Mouse (Mus musculus) naive thymus-derived CD4-positive, alpha-beta T cell, adult 2 months (primary cell): ENCODE results near the gene Tle6.
A peak's percentile ranks its signal among the peaks of the same experiment; 100 is the strongest.
"Not testable (repeated sequence)": the region's sequence is repeated elsewhere in the genome, so short reads cannot be mapped to it uniquely, and the experiment has no call there.

Experiments
- DNase-seq: peaks from one replicate; pipeline ENCODE4 v3.0.0-alpha.2; 2011; ENCODE audit warnings: low read depth

Gene Tle6

DNA sequence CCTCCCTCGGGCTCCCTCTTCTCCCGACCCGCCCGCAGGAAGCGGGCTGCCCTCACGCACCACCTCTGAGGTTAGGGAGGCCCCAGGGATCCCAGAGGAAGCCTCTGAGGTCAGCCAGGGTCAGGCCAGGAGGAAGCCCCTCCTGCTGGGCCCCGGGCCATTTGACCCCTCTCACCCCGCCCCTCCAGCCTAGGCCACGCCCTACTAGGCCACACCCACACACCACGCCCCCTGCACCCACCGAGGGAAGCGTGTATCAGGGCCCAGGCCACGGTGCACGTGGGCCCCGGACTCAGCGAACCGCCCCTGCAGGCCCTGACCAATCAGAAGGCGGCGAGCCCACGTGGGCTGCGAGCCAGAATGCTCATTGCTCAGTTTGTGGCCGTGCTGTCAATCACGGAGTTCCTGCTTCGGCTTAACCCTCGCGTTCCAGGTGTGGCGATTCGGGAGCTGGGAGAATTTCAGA, at the start of gene Tle6:
TSS of gene Tle6 (minus strand) at position 336 of the 466 bp plus-strand sequence.
- peak; percentile 88 for DNase-seq

DNA sequence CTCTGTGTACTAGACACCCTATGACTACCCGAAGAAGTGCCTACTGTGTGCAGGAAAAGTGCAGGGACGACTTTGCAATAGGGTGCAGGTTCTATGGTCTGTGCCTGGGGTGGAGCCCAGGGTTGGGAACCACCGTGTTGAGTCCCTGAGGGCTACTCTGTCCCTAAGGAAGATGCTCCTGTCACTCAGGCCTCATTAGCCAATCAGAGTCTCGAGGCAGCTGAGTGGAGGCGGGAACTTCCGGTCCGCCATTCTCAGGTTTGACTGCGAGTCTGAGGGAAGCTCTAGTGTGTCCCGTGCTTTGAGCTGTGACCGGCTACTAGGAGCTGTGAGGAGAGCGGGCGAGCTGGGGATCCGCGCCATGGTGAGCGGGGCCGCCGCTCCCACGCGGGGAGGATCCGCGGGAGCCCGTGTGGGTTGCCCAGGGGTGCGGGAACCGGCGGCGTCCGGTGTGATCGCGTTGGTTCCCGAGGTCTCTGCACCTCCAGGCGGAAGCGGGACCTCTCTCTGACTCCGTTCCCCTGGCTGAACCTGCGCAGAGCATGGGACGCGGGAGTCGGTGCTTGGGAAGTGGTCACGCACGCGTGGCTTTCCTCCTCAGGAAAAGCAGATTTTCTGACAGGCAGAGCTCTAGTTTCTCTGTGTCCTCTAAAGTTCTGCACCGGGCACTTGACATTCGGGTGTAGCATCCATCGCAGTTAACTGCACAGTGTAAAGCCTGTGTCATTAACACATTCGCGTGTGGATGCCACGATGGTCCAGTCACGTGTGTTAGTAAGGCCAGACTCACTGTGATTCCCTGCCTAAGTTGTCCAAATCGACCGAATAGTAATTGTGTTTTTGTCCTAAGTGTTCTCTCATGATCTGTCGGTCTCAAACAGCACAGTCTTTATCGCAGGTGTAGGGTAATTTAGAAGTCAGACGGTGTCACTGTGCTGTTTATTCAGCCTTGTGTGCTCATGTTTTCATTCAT, 48.2 kb upstream of the Tle6 start, which contains the start of gene Gm10778:
TSS of gene Gm10778 (plus strand) at position 257 of the 973 bp plus-strand sequence.
- DNase-seq: peak; percentile 93

DNA sequence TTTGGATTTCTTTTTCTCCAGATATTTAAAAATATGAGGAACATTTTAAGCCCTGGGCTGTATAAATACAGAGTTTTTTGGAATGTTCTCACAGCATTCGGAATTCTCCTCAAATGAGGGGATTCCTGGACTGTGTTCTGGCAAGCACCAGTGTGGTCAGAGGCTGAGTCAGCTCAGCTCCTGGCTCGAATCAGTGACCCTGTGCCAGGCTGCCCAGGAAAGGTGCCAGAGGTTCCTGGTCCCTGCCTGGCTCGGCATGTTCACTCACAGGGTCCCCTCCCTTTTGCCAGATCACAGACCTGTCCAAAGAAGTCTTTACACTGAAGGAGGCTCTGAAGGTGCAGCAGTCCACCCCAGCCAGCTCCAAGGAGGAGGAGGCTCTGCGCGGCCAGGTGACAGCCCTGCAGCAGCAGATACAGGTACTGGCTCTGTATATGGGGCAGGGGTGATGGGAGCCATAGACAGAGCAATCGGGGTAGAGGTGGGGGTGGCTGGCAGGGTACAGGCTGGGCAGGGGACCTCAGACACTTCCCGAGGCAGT, 45.2 kb upstream of the Tle6 start:
- DNase-seq: no peak

GRCm38 (mm10) chr10:81645391-81645790, 44.5 kb upstream of the Tle6 start:
- DNase-seq: no peak

GRCm38 (mm10) chr10:81644716-81645115, 43.8 kb upstream of the Tle6 start:
- DNase-seq: no peak

DNA sequence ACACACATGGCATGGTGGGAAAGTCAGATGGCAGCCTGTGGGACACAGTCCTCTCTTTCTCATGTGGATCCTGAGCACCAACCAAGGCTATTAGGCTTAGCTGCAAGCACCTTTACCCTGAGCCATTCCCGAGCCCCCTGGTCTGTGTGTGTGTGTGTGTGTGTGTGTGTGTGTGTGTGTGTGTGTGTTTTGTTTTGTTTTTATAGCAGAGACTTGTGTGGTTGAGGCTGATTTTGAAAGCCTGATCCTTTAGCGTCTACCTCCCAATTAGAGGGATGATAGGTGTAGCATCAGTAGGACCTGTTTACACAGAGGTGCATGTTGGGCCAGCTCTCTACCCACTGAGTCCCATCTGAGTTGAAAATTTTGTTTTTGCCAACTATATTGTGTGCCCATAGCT, 43.3 kb upstream of the Tle6 start:
- no peak for DNase-seq

- DNase-seq: peak; percentile 97
Measured at GRCm38 (mm10) chr10:81643449-81644055, 42.7 kb upstream of the Tle6 start.

- DNase-seq: no peak
Measured at GRCm38 (mm10) chr10:81642648-81643448, 42.0 kb upstream of the Tle6 start.

- DNase-seq: no peak
Measured at GRCm38 (mm10) chr10:81641978-81642647, 41.2 kb upstream of the Tle6 start.

DNA sequence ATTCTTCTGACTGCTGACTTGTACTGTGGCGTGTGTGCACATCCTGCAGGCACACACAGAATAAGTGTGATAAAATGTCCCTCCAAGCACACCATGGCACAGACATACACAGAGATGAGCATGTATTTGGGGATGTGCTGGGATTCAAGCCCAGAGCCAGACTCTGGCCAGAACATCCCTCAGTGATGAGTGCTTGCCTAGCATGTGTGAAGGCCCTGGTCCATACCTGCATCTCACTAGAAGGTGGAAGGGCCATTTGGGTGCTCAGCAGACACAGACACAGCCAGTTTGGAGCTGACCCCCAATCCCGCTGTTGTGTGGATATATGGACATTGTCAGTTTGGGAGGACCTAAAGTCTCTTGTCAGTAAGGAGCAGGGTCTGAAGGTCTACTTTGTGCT, 40.7 kb upstream of the Tle6 start:
- no peak for DNase-seq

DNA sequence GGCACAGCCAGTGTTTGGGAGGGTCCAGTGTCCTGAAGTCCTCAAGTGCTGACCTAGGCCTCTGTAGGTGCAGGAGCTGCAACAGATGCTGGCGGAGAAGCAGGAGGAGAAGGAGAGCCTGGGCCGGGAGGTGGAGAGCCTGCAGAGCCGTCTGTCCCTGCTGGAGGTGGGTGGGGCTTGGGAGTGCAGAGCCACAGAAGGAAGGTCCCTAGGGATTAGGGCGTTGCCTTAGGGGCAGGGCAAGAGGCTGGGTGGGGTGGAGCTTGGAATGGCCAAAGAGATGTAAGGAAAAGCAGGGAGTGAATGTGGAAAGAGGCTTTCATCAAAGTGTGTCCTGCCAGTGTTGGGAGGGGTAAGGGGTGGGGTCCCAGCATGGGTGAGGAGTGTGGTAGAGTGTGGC, 40.0 kb upstream of the Tle6 start:
- DNase-seq: not testable (repeated sequence)

- DNase-seq: no peak
Measured at GRCm38 (mm10) chr10:81638101-81638500, 37.2 kb upstream of the Tle6 start.

GRCm38 (mm10) chr10:81636338-81636737, 35.5 kb upstream of the Tle6 start:
- DNase-seq: no peak

DNA sequence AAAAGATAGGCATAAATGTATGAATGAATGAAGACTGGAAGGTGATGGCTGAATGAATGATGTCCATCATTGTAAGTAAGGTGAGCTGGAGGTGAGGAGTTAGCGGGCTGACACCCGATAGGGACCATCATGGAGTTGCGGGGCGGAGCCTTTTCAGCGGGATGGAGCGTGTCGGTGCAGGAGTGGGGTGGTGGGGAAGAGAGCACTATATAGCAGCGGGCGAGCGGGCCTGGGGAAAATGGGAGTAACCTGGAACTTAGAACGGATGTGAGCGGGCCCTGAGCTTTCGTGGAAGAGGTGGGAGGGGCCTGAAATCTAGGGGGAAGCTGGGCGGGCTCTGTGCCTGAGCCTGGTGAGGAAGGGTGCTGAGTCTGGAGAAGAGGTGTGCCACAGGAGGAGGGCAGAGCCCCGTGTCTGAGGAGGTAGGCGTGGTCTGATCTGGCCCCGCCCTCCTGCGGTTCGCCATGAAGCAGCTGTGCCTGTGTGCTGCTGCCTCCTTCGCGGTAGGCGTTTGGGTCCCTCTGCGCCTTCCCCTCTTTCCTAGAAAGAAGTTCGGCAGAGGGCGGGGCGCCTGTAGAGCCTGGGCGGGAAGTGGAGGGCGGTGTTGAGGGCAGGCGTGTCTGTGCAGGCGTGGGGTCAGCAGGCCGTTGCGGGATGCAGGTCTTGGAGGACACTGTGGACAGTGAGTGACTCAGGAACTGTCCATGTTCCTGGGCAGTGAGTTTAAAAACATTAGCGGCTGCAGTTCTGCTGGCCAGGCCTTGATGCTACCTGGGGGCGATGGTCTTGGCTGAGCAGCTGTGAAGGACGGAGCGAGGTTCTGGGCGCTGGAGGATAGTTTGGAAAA, 32.6 kb upstream of the Tle6 start:
- DNase-seq: peak; percentile 91

DNA sequence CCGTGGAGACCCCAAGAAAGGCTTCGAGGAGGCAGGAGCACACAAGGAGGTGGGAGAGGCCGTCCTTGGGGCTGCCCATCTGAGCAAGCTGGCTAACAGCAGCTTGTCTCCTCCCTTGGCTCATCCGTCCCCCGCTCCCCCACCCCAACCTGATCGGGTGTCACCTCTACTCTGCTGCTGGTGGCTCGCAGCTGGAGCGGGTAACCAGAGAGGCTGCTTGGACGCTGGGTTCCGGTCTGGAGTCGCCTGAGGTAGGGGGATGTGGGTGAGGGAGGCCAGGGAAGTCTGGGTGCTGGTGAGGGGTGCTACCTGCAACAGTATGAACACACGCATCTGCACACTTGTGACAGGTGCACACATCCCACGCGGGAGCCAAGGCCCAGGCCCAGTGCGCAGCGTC, 27.5 kb upstream of the Tle6 start, which contains the start of gene Ankrd24:
TSS of gene Ankrd24 (plus strand) at position 151 of the 400 bp plus-strand sequence.
- no peak for DNase-seq

GRCm38 (mm10) chr10:81627836-81628220, 27.0 kb upstream of the Tle6 start:
- no peak for DNase-seq

DNA sequence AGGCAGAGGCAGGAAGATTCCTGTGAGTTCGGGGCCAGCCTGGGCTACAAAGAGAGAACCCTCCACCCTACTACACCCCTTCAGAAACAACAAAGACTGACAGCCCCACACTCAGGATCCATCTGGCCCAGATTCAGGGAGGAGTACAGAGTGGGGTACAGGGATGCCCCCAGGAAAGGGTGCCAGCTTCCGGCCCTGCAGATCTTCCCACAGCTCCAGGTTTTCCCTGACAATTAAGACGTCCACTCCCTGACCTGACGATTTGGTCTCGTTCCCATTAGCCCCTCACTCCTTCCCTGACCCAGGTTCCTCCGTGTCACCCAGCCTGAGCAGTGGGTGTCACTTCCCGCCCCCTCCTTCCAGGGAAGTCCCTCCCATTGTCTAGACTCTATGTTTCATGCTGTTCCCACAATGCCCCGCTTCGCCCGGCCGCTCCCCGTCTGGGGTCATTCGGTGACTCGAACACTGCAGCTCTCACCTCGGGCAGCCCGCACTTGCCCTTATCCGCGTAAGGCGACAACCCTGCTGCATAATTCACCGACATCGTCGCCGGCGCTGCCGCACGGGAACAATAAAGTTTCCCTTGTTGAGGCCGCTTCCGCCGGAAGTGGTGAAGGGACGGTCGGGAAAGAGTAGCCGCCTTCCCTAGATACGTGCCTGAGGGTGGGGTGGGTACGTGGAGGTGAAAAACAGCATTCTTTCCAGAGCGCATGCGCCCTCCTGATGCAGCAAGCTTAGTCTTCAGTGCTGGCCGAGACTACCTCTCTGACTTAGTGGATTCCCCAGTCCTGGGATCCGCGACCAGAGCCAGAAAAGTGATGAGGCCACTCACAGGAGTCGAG, 26.3 kb upstream of the Tle6 start, which contains the start of gene Sirt6:
TSS of gene Sirt6 (minus strand) at position 804 of the 842 bp plus-strand sequence.
- DNase-seq: peak; percentile 96

DNA sequence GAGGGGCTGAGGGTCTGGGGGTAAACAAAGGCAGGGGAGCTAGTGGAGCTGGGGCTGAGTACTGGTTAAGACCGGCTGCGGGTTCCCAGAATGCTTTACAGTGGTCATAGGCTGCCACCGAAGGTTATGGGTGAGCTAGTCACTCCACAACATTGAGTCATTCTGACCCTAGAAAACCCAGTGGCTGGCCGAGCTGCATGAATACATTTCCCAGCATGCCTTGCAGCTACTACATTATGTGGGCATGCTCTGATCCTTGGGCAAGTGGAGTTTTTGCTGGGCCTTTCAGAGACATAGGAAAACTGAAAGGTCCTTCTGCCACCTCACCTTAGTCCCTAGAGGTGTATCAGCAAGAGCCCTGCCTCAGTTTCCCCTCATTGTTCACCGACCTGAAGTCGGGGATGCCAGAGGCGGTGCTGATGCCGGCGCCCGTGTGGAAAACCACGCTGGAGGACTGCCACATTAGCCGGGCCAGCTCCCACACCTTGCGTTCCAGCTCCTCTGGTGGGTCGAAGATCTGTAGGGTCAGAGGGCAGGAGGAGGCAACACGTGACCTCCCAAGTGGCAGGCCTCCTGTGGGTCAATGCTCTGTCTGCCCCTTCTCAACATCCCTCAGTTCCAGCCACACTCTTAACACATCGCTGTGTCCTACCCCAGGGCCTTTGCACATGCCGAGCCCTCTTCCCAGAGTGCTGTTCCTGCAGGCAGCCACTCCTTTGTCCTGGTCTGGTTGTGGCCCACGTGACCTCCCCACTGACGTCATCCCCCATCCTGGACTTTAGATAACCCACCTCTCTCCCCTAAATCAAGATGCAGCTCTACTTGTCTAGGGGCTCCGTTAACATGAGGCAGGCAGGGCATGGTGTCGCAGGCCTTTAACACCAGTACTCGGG, 25.5 kb upstream of the Tle6 start:
- DNase-seq: no peak
